In genomic region chr9:111495561-111495960, GRCm38 (mm10) we compare ENCODE assay signal across 10 mouse cellular contexts. TPM values are rescaled to one million over a fixed set of nuclear protein-coding genes. Genes with fewer than 3 reads are reported as not detected.
DNase-seq lines count a peak whose midpoint lies in the region; ATAC-seq lines count a peak whose summit lies in the region.
"Had no signal": no experiment of that assay in that cellular context is flagged by ENCODE, and none has a peak within 500 bp of the region (broad histone marks: within the 10 kb centered on the region; RNA-seq: fewer than 3 reads in every experiment).

No protein-coding gene starts in this region.

- H3K36me3 ChIP-seq in heart, embryonic 12.5 days = no peaks in the 10 kb centered on the region
- H3K36me3 ChIP-seq in intestine, embryonic 16.5 days (ENCODE audit: control insufficient read depth, insufficient read depth, low read length) = no peaks in the 10 kb centered on the region
- no peaks in the 10 kb centered on the region for H3K36me3 ChIP-seq in limb, embryonic 11.5 days (ENCODE audit: control insufficient read depth, insufficient read depth, low read length)
- H3K36me3 ChIP-seq in splenic B cell, adult 2 months (ENCODE audit: control insufficient read depth, insufficient read depth, low read length, poor library complexity, severe bottlenecking) = no peaks in the 10 kb centered on the region
- H3K36me3 ChIP-seq: G1E; liver, embryonic 15.5 days had no signal

- peaks cover 6% of the 10 kb centered on the region; the same call in 1 of the 2 replicates for H3K27me3 ChIP-seq in heart, embryonic 12.5 days (replicated peaks)
- H3K27me3 ChIP-seq in intestine, embryonic 16.5 days (replicated peaks; ENCODE audit: control insufficient read depth, insufficient read depth, low read length) = no peaks in the 10 kb centered on the region
- no peaks in the 10 kb centered on the region for H3K27me3 ChIP-seq in limb, embryonic 11.5 days (ENCODE audit: control insufficient read depth, insufficient read depth, low read length)
- H3K27me3 ChIP-seq in splenic B cell, adult 2 months (ENCODE audit: control insufficient read depth, insufficient read depth, low read length, poor library complexity, severe bottlenecking) = no peaks in the 10 kb centered on the region

- DNase-seq in heart, adult 11 months = peak; percentile 34
- DNase-seq in cerebellum, adult 18-20 months = peak; percentile 68 to 79
- peak; percentile 80 for DNase-seq in forelimb bud, embryonic 11.5 days (ENCODE audit: low read depth, low spot score)
- peak; percentile 91 for DNase-seq in limb, embryonic 11.5 days (ENCODE audit: low spot score)
- peak; percentile 60 for DNase-seq in naive thymus-derived CD4-positive, alpha-beta T cell, adult 2 months (ENCODE audit: low read depth)
- DNase-seq in splenic B cell, adult 2 months (ENCODE audit: low read depth, low spot score) = peak; percentile 69

- no peak overlapping the region for H3K4me2 ChIP-seq in heart, embryonic 12.5 days
- no peak overlapping the region for H3K4me2 ChIP-seq in intestine, embryonic 16.5 days (ENCODE audit: low read depth, low read length)
- H3K4me2 ChIP-seq in limb, embryonic 11.5 days (ENCODE audit: low read depth, severe bottlenecking) = no peak overlapping the region
- H3K4me2 ChIP-seq: liver, embryonic 15.5 days had no signal

- no peaks in the 10 kb centered on the region for H3K9me3 ChIP-seq in heart, embryonic 12.5 days (replicated peaks)
- no peaks in the 10 kb centered on the region for H3K9me3 ChIP-seq in intestine, embryonic 16.5 days (ENCODE audit: control insufficient read depth, low read length)
- H3K9me3 ChIP-seq in limb, embryonic 11.5 days (ENCODE audit: control insufficient read depth, low read length) = no peaks in the 10 kb centered on the region
- H3K9me3 ChIP-seq: liver, embryonic 15.5 days had no signal

- ATAC-seq in heart, embryonic 12.5 days (ENCODE audit: insufficient number of reproducible peaks, low FRiP score) = no peak; the same call in 1 of the 2 replicates
- 0 out of 2 replicates have a peak, but pooled peaks have one; percentile 36 for ATAC-seq in intestine, embryonic 16.5 days
- 0 out of 2 replicates have a peak, but pooled peaks have one; percentile 32 for ATAC-seq in limb, embryonic 11.5 days (ENCODE audit: insufficient number of reproducible peaks, low FRiP score, low TSS enrichment, low read depth)

- H3K4me1 ChIP-seq in heart, embryonic 12.5 days (replicated peaks) = 0 out of 2 replicates have a peak, but pooled peaks cover 4% of the 10 kb centered on the region
- H3K4me1 ChIP-seq in intestine, embryonic 16.5 days (ENCODE audit: control insufficient read depth, insufficient read depth, low read length) = no peaks in the 10 kb centered on the region
- H3K4me1 ChIP-seq in limb, embryonic 11.5 days (ENCODE audit: control insufficient read depth, insufficient read depth, low read length) = 0 out of 2 replicates have a peak, but pooled peaks cover 2% of the 10 kb centered on the region
- H3K4me1 ChIP-seq: liver, embryonic 15.5 days had no signal

- no peak overlapping the region for H3K27ac ChIP-seq in heart, embryonic 12.5 days (ENCODE audit: poor library complexity, severe bottlenecking)
- H3K27ac ChIP-seq in intestine, embryonic 16.5 days (ENCODE audit: low read length) = no peak overlapping the region
- H3K27ac ChIP-seq in limb, embryonic 11.5 days (replicated peaks; ENCODE audit: low read depth, low read length) = no peak overlapping the region
- H3K27ac ChIP-seq: liver, embryonic 15.5 days had no signal

- H3K9ac ChIP-seq in heart, embryonic 12.5 days = no peak overlapping the region
- no peak overlapping the region for H3K9ac ChIP-seq in intestine, embryonic 16.5 days (ENCODE audit: low read depth, low read length)
- no peak overlapping the region for H3K9ac ChIP-seq in limb, embryonic 11.5 days (ENCODE audit: low read length)
- H3K9ac ChIP-seq: liver, embryonic 15.5 days had no signal

- H3K4me3 ChIP-seq in heart, embryonic 12.5 days = no peak overlapping the region
- H3K4me3 ChIP-seq in intestine, embryonic 16.5 days (ENCODE audit: low read length) = no peak overlapping the region
- no peak overlapping the region for H3K4me3 ChIP-seq in limb, embryonic 11.5 days (ENCODE audit: low read depth, low read length)
- H3K4me3 ChIP-seq: liver, embryonic 15.5 days had no signal

- WGBS in heart, embryonic 12.5 days = under 1% methylated on average over 5 of the region's 5 CpGs
- under 1% methylated on average over 5 of the region's 5 CpGs for WGBS in intestine, embryonic 16.5 days
- WGBS in limb, embryonic 11.5 days = under 1% methylated on average over 5 of the region's 5 CpGs

RNA-seq across cellular contexts. Expression of gene Dclk3, which starts 56.7 kb away (rescaled TPM):
- 2.7 and 3.6 TPM in 2 replicates for polyA plus RNA-seq in heart, embryonic 12.5 days (2016; fragmentation: Nextera tagmentation; extraction: Ambion mirVana)
- 0.58 and 0.77 TPM in 2 replicates for polyA plus RNA-seq in intestine, embryonic 16.5 days (2015; fragmentation: Nextera tagmentation; extraction: Ambion mirVana)
- polyA plus RNA-seq in limb, embryonic 11.5 days (2014; fragmentation: Nextera tagmentation; extraction: Ambion mirVana) = 0.06 and 0.25 TPM in 2 replicates
- polyA plus RNA-seq: G1E; liver, embryonic 15.5 days had no signal

Comparison
In these comparisons a context has a peak if more than half of its experiments do, and no peak if none do; other contexts are left out.
1. DNase-seq: peak in every context shown above with its lines; median percentile 91 in limb, embryonic 11.5 days; 80 in forelimb bud, embryonic 11.5 days; 74 in cerebellum, adult 18-20 months; 69 in splenic B cell, adult 2 months; 60 in naive thymus-derived CD4-positive, alpha-beta T cell, adult 2 months; 34 in heart, adult 11 months.